Mouse (Mus musculus): Measurements from ENCODE around the gene Id1.

GRCm38 (mm10) chr2:152776019-152776418 is 40.0 kb downstream of the Id1 start:
- TF ChIP-seq CTCF (IDR thresholded peaks at IDR 0.05; ENCODE audit: extremely low read depth, insufficient read depth, insufficient read length, insufficient replicate concordance): no peak
- TF ChIP-seq POLR2A (IDR thresholded peaks at IDR 0.05; ENCODE audit: low read depth, low read length): no peak
